Mouse (Mus musculus) spleen, adult 10 weeks (tissue): Measurements from ENCODE around the gene Apob. TPM values are rescaled to one million over a fixed set of nuclear protein-coding genes. Genes with fewer than 3 reads are reported as not detected.

Experiments
- polyA plus RNA-seq: library from polyadenylated mRNA; stranded (reverse); fragments of 350-450 nt; fragmentation: Illumina TruSeq; extraction: RNeasy Lipid Tissue Mini Kit (QIAGEN cat#74804); gene quantifications from one replicate; pipeline ENCODE4 v1.2.3, GENCODE M21; 2015; ENCODE audit warnings: low replicate concordance; ENCODE audit not compliant: insufficient read depth

The Apob gene
- not detected for polyA plus RNA-seq

GRCm38 (mm10) chr12:7977466-7978189, at the start of gene Apob:
Gene Apob (plus strand): TSS chr12:7977648.

Other genes with a start within 250 kb of the Apob start
- 48.4 TPM for gene Ldah, start 230.5 kb downstream of the Apob start, polyA plus RNA-seq